Mouse (Mus musculus) erythroblast, embryonic 14.5 days (primary cell): ENCODE results near the gene Ppp2r5a.

Experiments
- GATA1 ChIP-seq: IDR thresholded peaks from 2 replicates; pipeline ENCODE4 v1.6.1; 2012; ENCODE audit warnings: low read length, inconsistent platforms, mixed read lengths
- TAL1 ChIP-seq: IDR thresholded peaks from 3 replicates; pipeline ENCODE4 v1.6.1; 2012; ENCODE audit warnings: low read length, inconsistent platforms, mixed read lengths

GRCm38 (mm10) chr1:191419421-191419820 lies 16.3 kb upstream of the Ppp2r5a start:
- no peak for TF ChIP-seq TAL1
- no peak for TF ChIP-seq GATA1
